Mouse (Mus musculus) heart, embryonic 16.5 days (tissue): ENCODE results near the gene Tgfbr3. TPM values are rescaled to one million over a fixed set of nuclear protein-coding genes. Genes with fewer than 3 reads are reported as not detected.

ENCODE experiments used
- ATAC-seq: fragments of 200-750 bp; cut with Nextera tagmentation; replicated peaks from 2 replicates; pipeline ENCODE4 v1.8.0; 2017; ENCODE audit warnings: moderate number of reproducible peaks; ENCODE audit not compliant: insufficient read depth, low FRiP score; ENCODE audit errors: extremely low read depth
- H3K27ac ChIP-seq: fragments of 300-500 bp; sonication (generic); 2 replicates; pipeline ENCODE4 v1.5.1; 2014; ENCODE audit warnings: mild to moderate bottlenecking, low read length, control low read depth, moderate library complexity
- H3K27me3 ChIP-seq: fragments of 300-500 bp; sonication (generic); 2 replicates; pipeline ENCODE4 v1.6.1; 2014; ENCODE audit warnings: low read length, mixed read lengths; ENCODE audit not compliant: control insufficient read depth, insufficient read depth
- H3K36me3 ChIP-seq: fragments of 300-500 bp; sonication (generic); 2 replicates; pipeline ENCODE4 v1.6.1; 2014; ENCODE audit not compliant: control insufficient read depth, insufficient read depth
- H3K4me1 ChIP-seq: fragments of 300-500 bp; sonication (generic); 2 replicates; pipeline ENCODE4 v1.6.1; 2014; ENCODE audit warnings: low read length, mixed read lengths; ENCODE audit not compliant: control insufficient read depth, insufficient read depth
- H3K4me2 ChIP-seq: fragments of 300-500 bp; sonication (generic); 2 replicates; pipeline ENCODE4 v1.6.1; 2014; ENCODE audit warnings: low read depth, mild to moderate bottlenecking, control low read depth, low read length
- H3K4me3 ChIP-seq: fragments of 300-500 bp; sonication (generic); 2 replicates; pipeline ENCODE4 v1.5.1; 2014; ENCODE audit warnings: mild to moderate bottlenecking, control low read depth, low read length
- H3K9ac ChIP-seq: fragments of 300-500 bp; sonication (generic); 2 replicates; pipeline ENCODE4 v1.6.1; 2014; ENCODE audit warnings: low read length, control low read depth
- H3K9me3 ChIP-seq: fragments of 300-500 bp; sonication (generic); replicated peaks from 2 replicates; pipeline ENCODE4 v1.6.1; 2016; ENCODE audit warnings: low read length; ENCODE audit not compliant: control insufficient read depth
- WGBS: fragments of 180-500 bp; shearing (Covaris S2); extraction: QIAGEN DNeasy Blood & Tissue Kit; methylation state at CpG from one replicate; pipeline ENCODE4 v1.1.7; 2014; 5-methylcytosine and 5-hydroxymethylcytosine counted together
- polyA plus RNA-seq: library from polyadenylated mRNA; unstranded; fragments of >200 nt; fragmentation: Nextera tagmentation; extraction: Ambion mirVana; gene quantifications from 2 replicates; pipeline ENCODE4 v1.2.1, GENCODE M21; 2015

Gene Tgfbr3
- polyA plus RNA-seq, 1 experiment from 2014 or later = 20.1 TPM

GRCm38 (mm10) chr5:107181820-107182219, 107.6 kb downstream of the Tgfbr3 start:
- Histone ChIP-seq H3K9ac (no peak overlapping the region), H3K36me3 (no peaks in the 10 kb centered on the region), H3K4me3 (no peak overlapping the region), H3K4me1 (peaks cover 19% of the 10 kb centered on the region), H3K27me3 (no peaks in the 10 kb centered on the region), H3K9me3 (0 out of 2 replicates have a peak, but pooled peaks cover 2% of the 10 kb centered on the region), H3K27ac (no peak overlapping the region), H3K4me2 (no peak overlapping the region)
- WGBS = 38% methylated on average over 4 of the region's 4 CpGs
- no peak for ATAC-seq

DNA sequence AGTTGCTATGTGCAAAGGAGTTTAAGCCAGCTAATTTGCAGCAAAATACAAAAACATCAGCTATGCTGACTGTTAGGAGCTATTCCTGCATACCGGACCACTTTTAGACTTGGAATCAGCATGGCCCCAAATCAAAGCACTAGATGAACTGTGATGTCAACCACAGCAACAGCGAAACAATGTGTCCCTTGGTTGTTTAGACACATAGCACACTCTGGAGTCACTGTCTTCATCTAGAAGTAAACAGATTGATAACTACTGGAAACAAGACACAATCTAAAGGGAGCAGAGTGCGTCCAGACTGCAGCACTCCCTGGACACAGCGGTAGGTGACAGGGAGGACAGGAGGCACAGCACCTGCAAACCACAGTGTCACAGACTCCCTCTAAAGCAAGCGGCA, 110.2 kb downstream of the Tgfbr3 start:
- H3K27ac ChIP-seq = no peak overlapping the region
- no peak for ATAC-seq

DNA sequence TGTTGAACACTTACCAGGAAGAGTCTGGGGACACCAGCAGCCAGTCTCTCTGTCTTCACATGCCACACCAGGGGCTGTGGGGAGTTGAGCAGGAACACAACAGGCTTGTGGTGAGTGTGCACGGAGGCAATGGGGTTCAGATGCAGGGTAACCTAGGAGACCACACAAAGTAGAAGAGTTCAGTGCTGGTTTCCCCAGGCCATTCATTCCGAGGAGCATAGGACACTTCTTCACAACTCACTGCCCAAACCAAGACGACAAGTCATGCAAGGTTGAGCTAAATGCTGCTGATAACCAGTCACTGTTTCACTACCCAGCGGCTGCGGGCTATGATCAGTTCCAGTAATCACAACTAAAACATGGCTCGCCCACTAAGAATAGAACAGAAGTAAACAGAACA, 111.6 kb downstream of the Tgfbr3 start:
- 0 out of 2 replicates have a peak, but pooled peaks cover 2% of the 10 kb centered on the region for H3K9me3 ChIP-seq
- no peak overlapping the region for H3K27ac ChIP-seq
- no peak overlapping the region for H3K4me2 ChIP-seq
- H3K9ac ChIP-seq = no peak overlapping the region
- H3K4me3 ChIP-seq = no peak overlapping the region
- H3K36me3 ChIP-seq = no peaks in the 10 kb centered on the region; the same call in 1 of the 2 replicates
- no peaks in the 10 kb centered on the region for H3K27me3 ChIP-seq
- ATAC-seq = no peak
- H3K4me1 ChIP-seq = peaks cover 16% of the 10 kb centered on the region
- 49% methylated on average over 6 of the region's 6 CpGs for WGBS

More for the DNA sequence above, 110.2 kb downstream of the Tgfbr3 start:
- Histone ChIP-seq H3K36me3 (no peaks in the 10 kb centered on the region), H3K27me3 (no peaks in the 10 kb centered on the region), H3K9me3 (0 out of 2 replicates have a peak, but pooled peaks cover 2% of the 10 kb centered on the region), H3K4me1 (peaks cover 20% of the 10 kb centered on the region), H3K4me2 (no peak overlapping the region), H3K4me3 (no peak overlapping the region), H3K9ac (no peak overlapping the region)
- 79% methylated on average over 5 of the region's 5 CpGs for WGBS

- H3K4me2 ChIP-seq = no peak overlapping the region
- WGBS = 76% methylated on average over 2 of the region's 2 CpGs
- H3K27me3 ChIP-seq = no peaks in the 10 kb centered on the region
- H3K9ac ChIP-seq = no peak overlapping the region
- no peaks in the 10 kb centered on the region; the same call in 1 of the 2 replicates for H3K36me3 ChIP-seq
- peaks cover 16% of the 10 kb centered on the region for H3K4me1 ChIP-seq
- ATAC-seq = no peak
- H3K4me3 ChIP-seq = no peak overlapping the region
- no peak overlapping the region for H3K27ac ChIP-seq
- 0 out of 2 replicates have a peak, but pooled peaks cover 2% of the 10 kb centered on the region for H3K9me3 ChIP-seq
Observed at GRCm38 (mm10) chr5:107177248-107177647, 112.2 kb downstream of the Tgfbr3 start.

GRCm38 (mm10) chr5:107176796-107177195, 112.6 kb downstream of the Tgfbr3 start:
- 59% methylated on average over 4 of the region's 4 CpGs for WGBS
- ATAC-seq = no peak
- H3K27ac ChIP-seq = no peak overlapping the region

DNA sequence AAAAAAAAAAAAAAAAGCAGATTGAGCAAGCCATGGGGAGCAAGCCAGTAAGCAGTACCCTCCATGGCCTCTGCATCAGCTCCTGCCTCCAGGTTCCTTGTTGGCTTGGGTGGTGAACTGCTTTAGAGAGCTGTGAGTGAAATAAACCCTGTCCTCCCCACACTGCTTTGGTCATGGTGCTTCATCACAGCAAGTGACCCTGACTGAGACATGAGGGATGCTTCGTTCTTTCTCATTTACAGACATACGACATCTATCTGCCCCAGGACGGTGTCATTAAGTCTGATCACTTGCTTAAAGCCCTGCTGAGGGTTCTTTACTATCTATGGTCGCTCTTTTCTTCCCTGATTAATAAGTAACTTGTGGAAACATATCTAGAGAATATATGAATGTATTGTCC, 113.2 kb downstream of the Tgfbr3 start:
- Histone ChIP-seq H3K27me3 (no peaks in the 10 kb centered on the region), H3K9me3 (0 out of 2 replicates have a peak, but pooled peaks cover 2% of the 10 kb centered on the region), H3K36me3 (no peaks in the 10 kb centered on the region; the same call in 1 of the 2 replicates), H3K4me2 (no peak overlapping the region), H3K4me1 (peaks cover 13% of the 10 kb centered on the region; the same call in 1 of the 2 replicates), H3K4me3 (no peak overlapping the region), H3K9ac (no peak overlapping the region), H3K27ac (no peak overlapping the region)
- no peak for ATAC-seq
- 86% methylated on average over 4 of the region's 4 CpGs for WGBS

More at GRCm38 (mm10) chr5:107176796-107177195, 112.6 kb downstream of the Tgfbr3 start:
- Histone ChIP-seq H3K9me3 (0 out of 2 replicates have a peak, but pooled peaks cover 2% of the 10 kb centered on the region), H3K27me3 (no peaks in the 10 kb centered on the region), H3K9ac (no peak overlapping the region), H3K4me3 (no peak overlapping the region), H3K4me1 (peaks cover 13% of the 10 kb centered on the region; the same call in 1 of the 2 replicates), H3K4me2 (no peak overlapping the region), H3K36me3 (no peaks in the 10 kb centered on the region; the same call in 1 of the 2 replicates)

DNA sequence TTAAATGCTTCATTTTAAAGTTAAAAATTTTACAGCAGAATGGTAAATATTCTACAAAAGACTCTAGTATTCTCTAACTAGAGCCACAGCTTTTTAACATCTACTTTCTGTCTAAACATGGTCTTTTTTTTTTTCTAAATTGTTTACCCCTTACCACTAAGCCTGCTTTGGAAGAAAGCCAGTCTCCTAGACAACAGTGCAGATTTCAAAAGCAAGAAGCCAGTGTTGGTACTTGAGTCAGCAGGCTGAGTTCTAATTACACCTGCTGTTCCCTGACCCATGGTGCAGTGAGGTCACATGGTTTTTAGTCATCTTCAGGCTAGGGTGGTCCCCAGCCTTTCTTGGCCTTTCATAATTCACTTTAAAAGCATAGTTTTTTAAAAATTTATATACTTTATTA, 115.2 kb downstream of the Tgfbr3 start:
- Histone ChIP-seq H3K4me1 (peaks cover 13% of the 10 kb centered on the region; the same call in 1 of the 2 replicates), H3K36me3 (no peaks in the 10 kb centered on the region; the same call in 1 of the 2 replicates), H3K9me3 (0 out of 2 replicates have a peak, but pooled peaks cover 2% of the 10 kb centered on the region), H3K27me3 (no peaks in the 10 kb centered on the region), H3K4me3 (no peak overlapping the region), H3K9ac (no peak overlapping the region), H3K27ac (no peak overlapping the region), H3K4me2 (no peak overlapping the region)
- ATAC-seq = no peak

- Histone ChIP-seq H3K4me1 (peaks cover 19% of the 10 kb centered on the region; the same call in 1 of the 2 replicates), H3K4me2 (no peak overlapping the region), H3K4me3 (no peak overlapping the region), H3K9ac (no peak overlapping the region), H3K27ac (no peak overlapping the region), H3K9me3 (0 out of 2 replicates have a peak, but pooled peaks cover 1% of the 10 kb centered on the region), H3K36me3 (no peaks in the 10 kb centered on the region; the same call in 1 of the 2 replicates), H3K27me3 (no peaks in the 10 kb centered on the region)
- ATAC-seq = no peak
- WGBS = 89% methylated on average over 2 of the region's 2 CpGs
Observed at GRCm38 (mm10) chr5:107173483-107173882, 115.9 kb downstream of the Tgfbr3 start.

GRCm38 (mm10) chr5:107171861-107172260, 117.6 kb downstream of the Tgfbr3 start:
- H3K36me3 ChIP-seq = no peaks in the 10 kb centered on the region; the same call in 1 of the 2 replicates
- no peaks in the 10 kb centered on the region for H3K27me3 ChIP-seq
- no peak overlapping the region for H3K4me2 ChIP-seq
- ATAC-seq = no peak
- 80% methylated on average over 7 of the region's 7 CpGs for WGBS
- H3K27ac ChIP-seq = no peak overlapping the region
- H3K9ac ChIP-seq = no peak overlapping the region
- H3K4me3 ChIP-seq = no peak overlapping the region
- H3K4me1 ChIP-seq = peaks cover 21% of the 10 kb centered on the region
- H3K9me3 ChIP-seq = no peaks in the 10 kb centered on the region
